21 mouse cellular contexts compared by ENCODE assay signal in the genomic region with DNA sequence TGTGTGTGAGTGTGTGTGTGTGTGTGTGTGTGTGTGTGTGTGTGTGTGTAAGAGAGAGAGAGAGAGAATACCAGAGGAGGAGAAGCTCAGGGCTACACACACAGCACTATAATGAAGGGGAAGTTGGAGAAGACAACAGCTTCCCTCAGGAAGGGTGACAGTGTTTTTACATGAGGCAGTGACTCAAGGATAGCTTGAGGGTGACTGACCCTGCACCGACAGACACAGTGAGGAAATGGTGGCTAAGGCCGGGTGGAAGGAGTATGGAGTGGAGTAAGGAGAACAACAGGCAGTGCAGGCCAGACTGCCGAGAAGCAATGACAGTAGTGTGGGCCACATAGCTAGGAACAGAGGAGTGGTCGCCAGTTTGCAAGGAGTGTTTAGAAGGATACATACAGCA.
DNase-seq lines count a peak whose midpoint lies in the region; ATAC-seq and TF ChIP-seq lines count a peak whose summit lies in the region.
"Had no signal": no experiment of that assay in that cellular context is flagged by ENCODE, and none has a peak within 500 bp of the region (broad histone marks: within the 10 kb centered on the region; RNA-seq: fewer than 3 reads in every experiment).

No protein-coding gene starts in this region.

- no peak for TF ChIP-seq CTCF in liver, postnatal 0 days (IDR thresholded peaks at IDR 0.05; ENCODE audit: low read depth)

- DNase-seq in heart, adult 18-20 months = no peak
- no peak for DNase-seq in liver, postnatal 0 days
- no peak for DNase-seq in right cerebral cortex, postnatal 4 days
- DNase-seq: adrenal gland, postnatal 25 days; B cell, adult 2 months; cerebellum, adult 11-12 months; cerebellum, postnatal 25 days; forebrain, postnatal 0 days; kidney, postnatal 14 days; retina, postnatal 1 day; thymus, postnatal 25 days had no signal

- peaks cover 32% of the 10 kb centered on the region for H3K4me1 ChIP-seq in heart, embryonic 15.5 days (replicated peaks)
- peaks cover 24% of the 10 kb centered on the region for H3K4me1 ChIP-seq in liver, postnatal 0 days (ENCODE audit: insufficient read depth)
- H3K4me1 ChIP-seq in liver, embryonic 12.5 days = peaks cover 28% of the 10 kb centered on the region

- TF ChIP-seq EP300 in liver, postnatal 0 days (IDR thresholded peaks at IDR 0.05; ENCODE audit: low read depth) = no peak

- H3K27ac ChIP-seq in heart, embryonic 15.5 days = 0 out of 2 replicates have a peak overlapping the region, but pooled peaks have one; percentile 18
- H3K27ac ChIP-seq in liver, postnatal 0 days (ENCODE audit: low read depth) = peak overlapping the region; percentile 11; the same call in 1 of the 2 replicates
- no peak overlapping the region for H3K27ac ChIP-seq in liver, embryonic 12.5 days
- H3K27ac ChIP-seq: forebrain, embryonic 10.5 days; liver, embryonic 14.5 days; midbrain, embryonic 10.5 days had no signal

- no peak for ATAC-seq in heart, embryonic 15.5 days (replicated peaks; ENCODE audit: insufficient number of reproducible peaks, insufficient read depth, low FRiP score, low read depth)
- ATAC-seq in liver, postnatal 0 days = peak; percentile 29; the same call in 1 of the 2 replicates
- no peak for ATAC-seq in liver, embryonic 12.5 days
- ATAC-seq in granulocyte monocyte progenitor cell, adult 5-6 weeks (replicated peaks; ENCODE audit: poor library complexity, severe bottlenecking) = peak; percentile 89
- ATAC-seq in neutrophil, adult 5-6 weeks (ENCODE audit: extremely low read depth, insufficient number of reproducible peaks, low FRiP score, poor library complexity, severe bottlenecking) = peak; percentile 48
- ATAC-seq: forebrain, postnatal 0 days; hindbrain, embryonic 16.5 days; intestine, postnatal 0 days had no signal

- H3K27me3 ChIP-seq in heart, embryonic 15.5 days = no peaks in the 10 kb centered on the region
- no peaks in the 10 kb centered on the region for H3K27me3 ChIP-seq in liver, postnatal 0 days (ENCODE audit: insufficient read depth, low read length)
- no peaks in the 10 kb centered on the region for H3K27me3 ChIP-seq in liver, embryonic 12.5 days (replicated peaks)

- no peaks in the 10 kb centered on the region for H3K36me3 ChIP-seq in heart, embryonic 15.5 days
- H3K36me3 ChIP-seq in liver, postnatal 0 days (replicated peaks; ENCODE audit: insufficient read depth, low read length) = no peaks in the 10 kb centered on the region
- H3K36me3 ChIP-seq in liver, embryonic 12.5 days = no peaks in the 10 kb centered on the region

- no peak overlapping the region for H3K4me3 ChIP-seq in heart, embryonic 15.5 days
- H3K4me3 ChIP-seq in liver, postnatal 0 days (ENCODE audit: low read depth, low read length) = no peak overlapping the region
- no peak overlapping the region for H3K4me3 ChIP-seq in liver, embryonic 12.5 days
- H3K4me3 ChIP-seq: forebrain, embryonic 10.5 days; left cerebral cortex, adult 2 months; midbrain, embryonic 10.5 days had no signal

- H3K9me3 ChIP-seq in heart, embryonic 15.5 days (replicated peaks) = no peaks in the 10 kb centered on the region
- no peaks in the 10 kb centered on the region for H3K9me3 ChIP-seq in liver, postnatal 0 days (ENCODE audit: low read length)
- H3K9me3 ChIP-seq in liver, embryonic 12.5 days (replicated peaks) = no peaks in the 10 kb centered on the region
- H3K9me3 ChIP-seq: forebrain, embryonic 10.5 days; midbrain, embryonic 10.5 days had no signal

- WGBS in heart, embryonic 15.5 days = 62% methylated on average over 4 of the region's 4 CpGs
- 43% methylated on average over 4 of the region's 4 CpGs for WGBS in liver, postnatal 0 days (ENCODE audit: insufficient replicate concordance)
- 48% methylated on average over 4 of the region's 4 CpGs for WGBS in liver, embryonic 12.5 days (ENCODE audit: insufficient replicate concordance)

- H3K4me2 ChIP-seq in heart, embryonic 15.5 days = no peak overlapping the region
- H3K4me2 ChIP-seq in liver, postnatal 0 days (ENCODE audit: low read depth, low read length) = no peak overlapping the region
- H3K4me2 ChIP-seq in liver, embryonic 12.5 days = no peak overlapping the region

- H3K9ac ChIP-seq in heart, embryonic 15.5 days = no peak overlapping the region
- no peak overlapping the region for H3K9ac ChIP-seq in liver, postnatal 0 days (replicated peaks)
- H3K9ac ChIP-seq in liver, embryonic 12.5 days = no peak overlapping the region
- H3K9ac ChIP-seq: forebrain, postnatal 0 days; liver, embryonic 14.5 days had no signal

Comparison
In these comparisons a context has a peak if more than half of its experiments do, and no peak if none do; other contexts are left out.
1. ATAC-seq: peak in liver, postnatal 0 days (single experiment), granulocyte monocyte progenitor cell, adult 5-6 weeks (single experiment) and neutrophil, adult 5-6 weeks (single experiment); none in heart, embryonic 15.5 days (single experiment) and liver, embryonic 12.5 days (single experiment).